Mouse (Mus musculus) lung, adult 2 months (tissue): ENCODE measurements around the gene Cdrt4. TPM values are rescaled to one million over a fixed set of nuclear protein-coding genes. Genes with fewer than 3 reads are reported as not detected.

ENCODE experiments used
- DNase-seq: peaks from one replicate; pipeline ENCODE4 v3.0.0; 2022
- H3K4me1 ChIP-seq: fragments of 200-500 bp; 2 replicates; pipeline ENCODE4 v1.6.1; 2011; ENCODE audit warnings: low read length; ENCODE audit not compliant: control insufficient read depth, insufficient read depth
- H3K4me3 ChIP-seq: fragments of 200-500 bp; replicated peaks from 2 replicates; pipeline ENCODE3; 2011; ENCODE audit warnings: low read depth, mild to moderate bottlenecking, control low read depth, low read length; ENCODE audit errors: extremely low read depth
- CTCF ChIP-seq: fragments of 200-500 bp; IDR thresholded peaks from 2 replicates; pipeline ENCODE4 v1.5.1; 2011; ENCODE audit warnings: mild to moderate bottlenecking, low read length, control low read depth; ENCODE audit not compliant: insufficient read depth
- POLR2A ChIP-seq: fragments of 200-500 bp; IDR thresholded peaks from 2 replicates; pipeline ENCODE4 v1.6.1; 2011; ENCODE audit warnings: low read depth, mild to moderate bottlenecking, control low read depth, low read length, borderline replicate concordance; ENCODE audit errors: extremely low read depth
- WGBS: fragments of 180-500 bp; shearing (Covaris S2); methylation state at CpG from one replicate; pipeline ENCODE4 v1.1.7; 2018; 5-methylcytosine and 5-hydroxymethylcytosine counted together
- polyA plus RNA-seq: library from polyadenylated mRNA; depleted of rRNA; stranded (reverse); fragments of >200 nt; gene quantifications from 2 replicates; pipeline ENCODE4 v1.2.3, GENCODE M21; 2012

Gene Cdrt4
- polyA plus RNA-seq, 1 experiment, result 0.73 TPM

- 87% methylated on average over 13 of the region's 13 CpGs for WGBS
- Histone ChIP-seq H3K4me1 (peaks cover 13% of the 10 kb centered on the region), H3K4me3 (no peak overlapping the region)
- no peak for DNase-seq
- TF ChIP-seq CTCF (no peak), POLR2A (no peak)
Measured at GRCm38 (mm10) chr11:62992545-62993242, 41.7 kb downstream of the Cdrt4 start.

DNA sequence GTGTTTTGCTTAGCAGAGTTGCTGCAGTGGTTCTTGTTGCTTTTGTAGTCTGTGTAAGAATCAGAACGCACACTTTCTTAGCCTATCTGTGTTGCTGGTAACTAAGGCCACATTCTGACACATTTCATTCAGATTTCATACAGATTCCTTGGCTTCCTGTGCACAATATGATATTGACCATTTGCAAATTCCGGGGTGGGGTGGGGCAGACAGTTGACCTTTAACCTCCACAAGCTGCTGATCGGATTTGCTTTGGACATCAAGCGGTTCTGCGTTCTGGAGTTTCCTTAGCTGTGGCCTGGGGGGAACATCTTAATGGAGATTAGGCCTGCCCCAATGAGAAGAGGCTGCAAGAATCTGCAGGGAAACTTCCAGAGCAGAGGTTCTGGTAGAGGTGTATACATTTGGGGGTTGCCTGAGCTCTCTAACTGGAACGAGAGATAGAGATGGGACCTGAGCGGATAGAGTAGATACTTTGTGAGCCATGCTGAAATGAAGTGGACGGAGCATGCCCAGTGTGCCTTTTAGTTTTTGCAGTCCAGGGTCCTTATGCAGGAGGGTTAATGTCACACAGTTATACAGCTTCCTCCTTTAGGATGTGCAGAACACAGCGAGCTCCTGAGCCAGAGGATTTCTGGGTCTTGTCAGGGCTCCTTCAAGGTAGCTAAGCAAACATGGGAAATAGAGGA is 44.2 kb downstream of the Cdrt4 start:
- TF ChIP-seq POLR2A (no peak), CTCF (no peak)
- DNase-seq, result no peak
- peaks cover 16% of the 10 kb centered on the region for H3K4me1 ChIP-seq
- WGBS, result 81% methylated on average over 9 of the region's 9 CpGs
- no peak overlapping the region for H3K4me3 ChIP-seq

DNA sequence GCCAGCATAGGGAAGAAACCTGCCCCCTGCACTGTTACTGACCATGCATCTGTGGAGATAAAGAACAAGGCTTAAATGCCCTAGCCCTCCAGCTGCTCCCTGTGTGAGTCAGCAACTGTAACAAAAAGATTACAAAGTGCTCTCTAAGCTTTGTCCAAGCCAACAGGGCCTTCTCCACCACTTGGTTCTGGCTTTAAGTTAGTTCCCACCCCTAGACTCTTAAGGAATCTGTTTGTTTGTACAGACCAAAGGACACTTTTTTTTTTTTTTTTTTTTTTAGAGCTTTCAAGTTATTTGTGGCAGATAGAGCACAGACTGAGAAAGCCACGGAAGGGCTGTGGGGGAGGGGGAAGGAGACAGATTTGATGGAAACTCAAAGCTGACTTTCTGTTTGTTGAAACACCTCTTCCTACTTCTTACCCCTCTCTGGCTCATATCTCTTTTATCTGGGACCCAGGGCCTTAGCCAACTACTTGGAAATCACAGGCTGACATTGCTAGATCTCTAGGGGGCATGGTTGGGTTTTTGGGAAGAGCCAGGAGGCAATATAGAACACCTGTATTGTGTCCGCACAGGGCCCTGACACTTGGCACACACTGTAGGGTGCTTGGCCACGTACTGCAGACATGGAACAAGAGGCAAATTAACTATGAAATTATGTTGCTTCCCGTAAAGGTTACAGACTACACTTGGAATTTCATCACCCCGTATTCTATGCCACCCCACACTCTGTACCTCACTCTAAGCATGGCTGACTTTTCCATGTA is 44.9 kb downstream of the Cdrt4 start:
- TF ChIP-seq CTCF (no peak), POLR2A (no peak)
- H3K4me3 ChIP-seq, result no peak overlapping the region
- 43% methylated on average over 5 of the region's 5 CpGs for WGBS
- no peak for DNase-seq
- H3K4me1 ChIP-seq, result peaks cover 14% of the 10 kb centered on the region

DNA sequence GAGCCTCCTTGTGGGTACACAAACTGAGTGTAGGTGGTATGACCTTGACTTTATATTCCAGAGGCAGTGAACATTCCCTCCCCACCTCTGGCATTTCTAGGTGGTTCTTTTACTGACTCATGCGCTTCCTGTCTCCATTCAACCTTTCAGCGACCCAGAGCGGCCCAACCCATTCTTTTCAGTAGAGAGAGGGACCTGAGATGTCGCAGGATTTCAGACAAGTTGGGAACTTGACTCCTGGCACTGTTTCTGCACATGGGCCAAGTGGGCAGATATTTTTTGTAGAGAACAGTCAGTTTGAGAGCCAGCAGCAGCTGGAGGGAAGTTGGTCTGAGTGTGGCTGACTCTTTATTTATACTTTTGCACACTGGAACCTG is 45.5 kb downstream of the Cdrt4 start:
- no peak for DNase-seq
- Histone ChIP-seq H3K4me1 (peaks cover 14% of the 10 kb centered on the region), H3K4me3 (no peak overlapping the region)
- TF ChIP-seq CTCF, result no peak
- WGBS, result 41% methylated on average over 4 of the region's 4 CpGs

DNA sequence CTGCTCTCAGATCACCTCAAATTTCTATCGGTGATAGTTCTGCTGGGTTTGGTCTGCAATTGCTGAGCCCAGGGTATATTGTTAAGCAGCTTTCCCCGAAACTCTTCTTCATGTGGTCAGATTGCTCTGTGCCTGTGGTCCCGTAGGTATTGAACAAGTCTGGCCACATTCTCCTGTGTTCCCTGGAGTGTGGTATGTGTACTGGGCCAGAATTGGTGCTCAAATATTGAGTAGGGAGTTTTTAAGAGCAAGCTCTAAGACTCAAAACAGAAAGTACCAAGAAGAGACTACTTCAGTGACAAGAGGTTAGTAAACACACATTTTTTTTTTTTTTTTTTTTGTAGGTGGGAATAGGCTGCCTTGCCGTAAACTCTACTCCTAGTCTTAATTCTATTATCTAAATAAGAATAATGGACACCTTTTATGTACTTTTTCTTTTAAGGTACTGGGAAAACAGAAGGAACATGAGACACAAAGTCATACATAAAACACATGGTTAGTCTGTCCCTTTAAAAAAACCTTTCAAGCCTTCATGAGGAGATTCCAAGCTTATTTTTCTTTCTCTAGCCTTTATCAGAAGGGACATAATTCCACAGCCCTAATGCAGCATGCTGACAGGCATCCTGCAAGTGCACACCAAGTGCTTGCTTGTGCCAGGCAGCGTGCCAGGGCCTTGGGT is 46.2 kb downstream of the Cdrt4 start:
- 53% methylated on average over 5 of the region's 5 CpGs for WGBS

DNA sequence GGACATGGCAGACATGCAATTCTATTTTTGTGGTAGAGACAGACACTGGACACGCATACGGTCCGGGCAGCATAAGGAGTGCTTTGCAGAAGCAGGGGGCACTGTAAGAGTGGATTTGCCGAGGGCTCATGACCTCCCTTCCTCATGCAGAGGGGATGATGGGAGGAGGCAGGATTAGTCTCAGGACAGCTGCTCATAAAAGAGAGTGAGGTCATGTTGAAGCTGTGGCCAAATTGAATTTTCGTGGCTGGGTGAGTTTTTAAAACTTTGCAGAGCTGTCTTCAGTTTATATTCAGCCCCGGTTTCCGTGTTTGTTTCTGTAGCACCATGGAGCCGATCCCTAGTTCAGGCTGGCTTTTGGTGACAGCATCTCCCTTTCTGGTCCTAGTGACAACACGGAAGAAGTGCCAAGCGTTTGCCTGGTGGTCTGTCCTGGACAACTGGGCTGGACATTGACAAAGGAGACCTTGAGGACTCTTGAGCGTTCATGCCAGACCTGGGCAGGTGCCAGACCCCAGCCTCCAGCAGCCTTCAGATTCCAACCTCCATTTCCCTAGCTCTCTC is 46.8 kb downstream of the Cdrt4 start:
- Histone ChIP-seq H3K4me1 (peaks cover 14% of the 10 kb centered on the region), H3K4me3 (no peak overlapping the region)
- no peak for TF ChIP-seq POLR2A
- no peak for TF ChIP-seq CTCF
- 28% methylated on average over 11 of the region's 11 CpGs for WGBS
- DNase-seq, result peak; percentile 54

More for the DNA sequence above, 46.2 kb downstream of the Cdrt4 start:
- no peak for TF ChIP-seq CTCF
- TF ChIP-seq POLR2A, result no peak
- DNase-seq, result peak; percentile 50
- Histone ChIP-seq H3K4me3 (no peak overlapping the region), H3K4me1 (peaks cover 14% of the 10 kb centered on the region)

DNA sequence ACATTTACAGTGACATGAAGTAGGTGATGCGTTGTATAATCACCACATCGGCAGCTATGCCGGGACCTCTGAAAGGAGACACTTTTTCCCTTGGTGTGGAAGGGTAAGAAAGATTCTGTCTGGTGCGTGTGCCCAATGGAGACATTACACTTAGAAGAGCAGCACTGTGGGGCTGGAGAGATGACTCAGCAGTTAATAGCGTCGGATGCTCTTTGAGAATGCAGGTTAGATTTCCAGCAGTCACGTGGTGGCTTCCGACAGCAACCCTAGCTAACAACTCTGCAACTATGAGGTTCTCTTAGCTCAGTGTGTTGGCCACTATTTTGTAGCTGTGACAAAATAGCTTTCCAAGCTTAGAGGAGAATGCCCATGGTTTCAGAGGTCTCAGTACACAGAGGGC is 49.1 kb downstream of the Cdrt4 start:
- TF ChIP-seq CTCF, result no peak
- no peak for TF ChIP-seq POLR2A
- H3K4me1 ChIP-seq, result peaks cover 14% of the 10 kb centered on the region
- DNase-seq, result no peak
- H3K4me3 ChIP-seq, result no peak overlapping the region
- WGBS, result 89% methylated on average over 8 of the region's 8 CpGs

- Histone ChIP-seq H3K4me3 (no peak overlapping the region), H3K4me1 (no peaks in the 10 kb centered on the region; the same call in 1 of the 2 replicates)
- WGBS, result 52% methylated on average over 6 of the region's 6 CpGs
- DNase-seq, result no peak
- TF ChIP-seq CTCF (no peak), POLR2A (no peak)
Measured at GRCm38 (mm10) chr11:63004617-63005016, 53.6 kb downstream of the Cdrt4 start.

- TF ChIP-seq CTCF (no peak), POLR2A (no peak)
- 87% methylated on average over 5 of the region's 5 CpGs for WGBS
- Histone ChIP-seq H3K4me1 (no peaks in the 10 kb centered on the region; the same call in 1 of the 2 replicates), H3K4me3 (no peak overlapping the region)
- no peak for DNase-seq
Measured at GRCm38 (mm10) chr11:63007376-63007775, 56.4 kb downstream of the Cdrt4 start.
